Mouse (Mus musculus) hindbrain, embryonic 12.5 days (tissue): ENCODE measurements around the gene Rnf126. TPM values are rescaled to one million over a fixed set of nuclear protein-coding genes. Genes with fewer than 3 reads are reported as not detected.

Source experiments
- ATAC-seq: fragments of 200-750 bp; cut with Nextera tagmentation; 2 replicates; pipeline ENCODE4 v1.8.0; 2017; ENCODE audit warnings: moderate TSS enrichment; ENCODE audit not compliant: low FRiP score
- H3K27ac ChIP-seq: fragments of 300-500 bp; sonication (generic); 2 replicates; pipeline ENCODE4 v1.5.1; 2016; ENCODE audit warnings: mild to moderate bottlenecking
- H3K27me3 ChIP-seq: fragments of 300-500 bp; sonication (generic); 2 replicates; pipeline ENCODE4 v1.6.1; 2016; ENCODE audit warnings: mild to moderate bottlenecking
- H3K36me3 ChIP-seq: fragments of 300-500 bp; sonication (generic); 2 replicates; pipeline ENCODE4 v1.6.1; 2016; ENCODE audit warnings: mild to moderate bottlenecking
- H3K4me1 ChIP-seq: fragments of 300-500 bp; sonication (generic); 2 replicates; pipeline ENCODE4 v1.6.1; 2016
- H3K4me2 ChIP-seq: fragments of 300-500 bp; sonication (generic); replicated peaks from 2 replicates; pipeline ENCODE4 v1.6.1; 2016; ENCODE audit warnings: mild to moderate bottlenecking
- H3K4me3 ChIP-seq: fragments of 300-500 bp; sonication (generic); 2 replicates; pipeline ENCODE4 v1.5.1; 2016; ENCODE audit warnings: mild to moderate bottlenecking
- H3K9ac ChIP-seq: fragments of 300-500 bp; sonication (generic); 2 replicates; pipeline ENCODE4 v1.6.1; 2016; ENCODE audit warnings: mild to moderate bottlenecking, moderate library complexity
- H3K9me3 ChIP-seq: fragments of 300-500 bp; sonication (generic); replicated peaks from 2 replicates; pipeline ENCODE4 v1.6.1; 2016; ENCODE audit warnings: mild to moderate bottlenecking
- WGBS: fragments of 180-500 bp; shearing (Covaris S2); methylation state at CpG from one replicate; pipeline ENCODE4 v1.1.7; 2016; 5-methylcytosine and 5-hydroxymethylcytosine counted together
- polyA plus RNA-seq: library from polyadenylated mRNA; unstranded; fragments of >200 nt; fragmentation: Nextera tagmentation; extraction: Ambion mirVana; gene quantifications from 2 replicates; pipeline ENCODE4 v1.2.1, GENCODE M21; 2016

Gene Rnf126
- polyA plus RNA-seq: 103 and 108 TPM in 2 replicates

GRCm38 (mm10) chr10:79766508-79767325, at the start of gene Rnf126:
Rnf126 (minus strand) TSS chr10:79766952.
- peak; percentile 92 for ATAC-seq
- Histone ChIP-seq H3K27me3 (0 out of 2 replicates have a peak, but pooled peaks cover 5% of the 10 kb centered on the region), H3K4me1 (peaks cover 31% of the 10 kb centered on the region), H3K4me3 (peak within 1 kb of the TSS; percentile 93), H3K36me3 (peaks cover 11% of the 10 kb centered on the region), H3K4me2 (peak within 1 kb of the TSS; percentile 92), H3K9ac (peak within 1 kb of the TSS; percentile 95), H3K27ac (peak within 1 kb of the TSS; percentile 94), H3K9me3 (no peaks in the 10 kb centered on the region)
- WGBS: under 1% methylated on average over 98 of the region's 101 CpGs

GRCm38 (mm10) chr10:79815671-79816494, 49.1 kb upstream of the Rnf126 start:
- peaks cover 15% of the 10 kb centered on the region for H3K4me1 ChIP-seq
- WGBS: 83% methylated on average over 12 of the region's 12 CpGs
- ATAC-seq: no peak
- peaks cover 68% of the 10 kb centered on the region for H3K36me3 ChIP-seq
- H3K27me3 ChIP-seq: no peaks in the 10 kb centered on the region
- no peak overlapping the region for H3K4me2 ChIP-seq
- no peaks in the 10 kb centered on the region for H3K9me3 ChIP-seq
- no peak overlapping the region for H3K9ac ChIP-seq
- no peak overlapping the region for H3K27ac ChIP-seq
- H3K4me3 ChIP-seq: no peak overlapping the region

- no peak for ATAC-seq
- Histone ChIP-seq H3K4me3 (no peak overlapping the region), H3K36me3 (peaks cover 70% of the 10 kb centered on the region), H3K27me3 (no peaks in the 10 kb centered on the region), H3K9ac (no peak overlapping the region), H3K4me2 (no peak overlapping the region), H3K4me1 (peaks cover 15% of the 10 kb centered on the region), H3K27ac (no peak overlapping the region), H3K9me3 (no peaks in the 10 kb centered on the region)
- 82% methylated on average over 5 of the region's 5 CpGs for WGBS
These were observed 47.6 kb upstream of the Rnf126 start for GRCm38 (mm10) chr10:79814271-79814842.

DNA sequence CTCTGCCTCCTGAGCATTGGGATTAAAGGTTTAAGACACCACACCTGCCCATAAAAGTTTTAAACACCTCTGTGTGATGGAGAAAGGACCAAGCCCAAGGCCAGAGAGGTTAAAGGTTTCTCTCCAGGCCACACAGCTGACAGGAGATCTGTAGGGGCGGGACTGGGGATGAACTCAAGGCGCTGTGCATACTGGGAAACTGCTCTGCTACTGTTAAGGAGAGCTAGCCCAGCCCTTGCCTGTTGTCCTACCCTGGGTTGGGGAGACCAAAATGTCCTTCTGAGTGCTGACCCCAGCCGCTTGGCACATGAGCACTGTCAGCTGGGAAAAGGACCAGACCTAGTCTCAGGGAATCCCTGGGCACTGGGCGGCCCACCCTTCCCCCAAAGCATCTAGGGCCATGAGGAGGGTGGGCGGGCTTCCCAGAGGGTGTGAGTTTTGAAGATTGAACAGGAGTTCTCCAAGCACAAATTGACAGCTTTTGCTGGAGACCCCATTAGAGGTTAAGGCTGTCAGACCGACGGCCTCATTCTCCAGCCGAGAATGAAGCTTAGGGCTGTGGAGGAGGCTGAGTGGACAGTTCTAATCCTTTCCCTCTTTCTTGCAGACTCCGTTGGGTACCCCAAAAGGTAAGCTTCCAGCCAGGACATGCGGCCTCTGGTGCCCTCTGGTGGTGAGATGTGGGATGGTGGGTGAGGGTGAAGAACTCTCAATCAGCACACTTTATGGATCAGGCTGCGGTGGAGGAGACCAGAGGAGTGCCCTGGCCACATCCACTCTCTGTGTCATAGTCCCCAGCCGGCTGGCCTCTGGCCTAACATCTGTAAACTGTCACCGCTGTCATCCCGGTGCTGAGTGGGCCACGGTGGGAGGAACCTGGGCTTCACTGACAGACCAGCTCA, 45.2 kb upstream of the Rnf126 start:
- H3K9ac ChIP-seq: no peak overlapping the region
- H3K4me1 ChIP-seq: peaks cover 15% of the 10 kb centered on the region
- no peaks in the 10 kb centered on the region for H3K9me3 ChIP-seq
- 0 out of 2 replicates have a peak, but pooled peaks have one; percentile 41 for ATAC-seq
- WGBS: 30% methylated on average over 15 of the region's 15 CpGs
- H3K27ac ChIP-seq: peak overlapping the region; percentile 40; the same call in 1 of the 2 replicates
- no peaks in the 10 kb centered on the region for H3K27me3 ChIP-seq
- H3K4me2 ChIP-seq: no peak overlapping the region
- H3K36me3 ChIP-seq: peaks cover 72% of the 10 kb centered on the region
- no peak overlapping the region for H3K4me3 ChIP-seq

DNA sequence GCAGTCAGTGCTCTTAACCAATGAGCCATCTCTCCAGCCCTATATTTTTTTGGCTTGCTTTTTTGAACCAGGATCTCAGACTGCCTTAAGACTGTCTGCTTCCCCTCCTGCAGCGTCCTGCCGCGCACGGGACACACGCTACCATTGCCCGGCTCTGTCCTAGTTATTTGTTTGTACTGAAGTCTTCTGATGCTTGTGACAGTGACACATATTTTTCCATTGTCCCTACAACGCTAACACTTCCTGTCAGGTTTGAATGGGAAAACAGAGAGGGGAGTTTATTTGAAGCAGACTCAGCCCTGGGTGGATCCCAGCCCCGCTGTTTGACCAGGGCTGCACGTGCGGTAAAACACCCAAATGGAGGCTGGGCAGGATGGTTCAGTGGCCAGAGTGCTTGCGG, 42.0 kb upstream of the Rnf126 start:
- ATAC-seq: no peak
- WGBS: 88% methylated on average over 11 of the region's 11 CpGs
- Histone ChIP-seq H3K27ac (peak overlapping the region; percentile 81; the same call in 1 of the 2 replicates), H3K4me3 (no peak overlapping the region), H3K4me2 (no peak overlapping the region), H3K4me1 (peaks cover 46% of the 10 kb centered on the region), H3K9me3 (no peaks in the 10 kb centered on the region), H3K9ac (no peak overlapping the region), H3K27me3 (no peaks in the 10 kb centered on the region), H3K36me3 (peaks cover 53% of the 10 kb centered on the region)

GRCm38 (mm10) chr10:79807826-79808225, 41.1 kb upstream of the Rnf126 start:
- H3K4me2 ChIP-seq: no peak overlapping the region
- no peaks in the 10 kb centered on the region for H3K9me3 ChIP-seq
- no peaks in the 10 kb centered on the region for H3K27me3 ChIP-seq
- peak overlapping the region; percentile 81 for H3K27ac ChIP-seq
- no peak for ATAC-seq
- H3K9ac ChIP-seq: no peak overlapping the region
- peaks cover 51% of the 10 kb centered on the region for H3K36me3 ChIP-seq
- H3K4me3 ChIP-seq: no peak overlapping the region
- peaks cover 55% of the 10 kb centered on the region for H3K4me1 ChIP-seq
- WGBS: 48% methylated on average over 11 of the region's 11 CpGs

DNA sequence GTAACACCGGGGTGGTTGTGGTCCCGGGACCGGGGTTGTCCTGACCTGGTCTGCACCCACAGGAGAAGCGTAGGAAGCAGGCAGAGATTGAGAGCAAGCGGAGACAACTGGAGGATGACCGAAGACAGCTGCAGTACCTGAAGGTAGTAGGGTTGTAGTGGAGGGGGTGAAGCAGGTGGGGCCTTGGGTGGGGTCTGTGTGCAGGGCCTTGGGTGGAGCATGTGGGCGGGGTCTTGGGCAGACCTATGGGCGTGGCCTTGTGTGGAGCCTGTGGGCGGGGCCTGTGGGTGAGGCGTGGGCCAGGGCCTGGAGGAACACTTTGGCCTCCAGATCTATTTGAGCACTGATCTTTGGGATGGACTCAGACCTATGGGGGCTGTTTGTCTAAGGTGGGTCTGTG, 40.2 kb upstream of the Rnf126 start:
- Histone ChIP-seq H3K4me2 (no peak overlapping the region), H3K9me3 (no peaks in the 10 kb centered on the region), H3K4me3 (no peak overlapping the region), H3K4me1 (peaks cover 63% of the 10 kb centered on the region), H3K27me3 (no peaks in the 10 kb centered on the region), H3K36me3 (peaks cover 45% of the 10 kb centered on the region), H3K27ac (peak overlapping the region; percentile 81; the same call in 1 of the 2 replicates), H3K9ac (no peak overlapping the region)
- WGBS: 80% methylated on average over 10 of the region's 10 CpGs
- ATAC-seq: no peak

GRCm38 (mm10) chr10:79806331-79806730, 39.6 kb upstream of the Rnf126 start:
- WGBS: 88% methylated on average over 9 of the region's 9 CpGs
- Histone ChIP-seq H3K27me3 (no peaks in the 10 kb centered on the region), H3K4me1 (peaks cover 66% of the 10 kb centered on the region), H3K9me3 (no peaks in the 10 kb centered on the region), H3K9ac (no peak overlapping the region; the same call in 1 of the 2 replicates), H3K27ac (peak overlapping the region; percentile 68), H3K36me3 (peaks cover 44% of the 10 kb centered on the region), H3K4me3 (no peak overlapping the region), H3K4me2 (no peak overlapping the region)
- no peak for ATAC-seq

- WGBS: 73% methylated on average over 11 of the region's 11 CpGs
- ATAC-seq: no peak
- Histone ChIP-seq H3K27me3 (no peaks in the 10 kb centered on the region), H3K4me3 (no peak overlapping the region), H3K27ac (peak overlapping the region; percentile 68), H3K9ac (no peak overlapping the region), H3K36me3 (peaks cover 37% of the 10 kb centered on the region), H3K9me3 (no peaks in the 10 kb centered on the region), H3K4me1 (peaks cover 71% of the 10 kb centered on the region), H3K4me2 (no peak overlapping the region)
These were observed 38.9 kb upstream of the Rnf126 start for GRCm38 (mm10) chr10:79805636-79806035.

DNA sequence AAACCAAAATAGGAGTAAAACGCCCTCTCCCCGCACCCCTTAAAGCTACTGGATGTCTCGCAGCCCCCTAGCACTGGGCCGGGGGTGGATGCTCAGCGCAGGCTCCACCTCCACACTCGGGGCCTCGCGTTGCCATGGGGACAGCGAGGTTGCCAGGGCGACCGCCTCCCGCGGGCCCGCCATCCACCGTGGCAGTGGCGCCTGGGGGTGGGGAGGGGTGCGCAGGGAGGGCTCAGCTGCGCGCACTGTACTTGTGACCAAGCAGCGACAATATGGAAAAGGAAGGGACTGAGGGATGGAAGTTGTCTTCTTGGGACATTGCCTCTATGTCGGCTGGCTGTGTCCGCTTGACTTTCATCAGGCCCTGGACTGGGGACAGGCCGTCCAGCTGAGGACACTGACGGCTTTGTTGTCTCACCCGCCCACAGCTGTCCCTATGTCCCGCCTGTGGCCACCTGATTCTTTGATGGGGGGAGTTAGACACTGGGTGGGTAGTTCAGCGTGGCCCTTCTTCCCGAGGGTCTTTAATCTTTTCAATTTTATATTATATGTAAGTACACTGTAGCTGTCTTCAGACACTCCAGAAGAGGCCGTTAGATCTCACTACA, 37.1 kb upstream of the Rnf126 start:
- H3K4me1 ChIP-seq: peaks cover 79% of the 10 kb centered on the region
- H3K4me2 ChIP-seq: peak overlapping the region; percentile 54
- H3K27ac ChIP-seq: peak overlapping the region; percentile 98
- H3K36me3 ChIP-seq: peaks cover 24% of the 10 kb centered on the region
- H3K9ac ChIP-seq: 0 out of 2 replicates have a peak overlapping the region, but pooled peaks have one; percentile 25
- WGBS: 3% methylated on average over 29 of the region's 29 CpGs
- peak overlapping the region; percentile 18 for H3K4me3 ChIP-seq
- H3K27me3 ChIP-seq: no peaks in the 10 kb centered on the region
- peak; percentile 96 for ATAC-seq
- no peaks in the 10 kb centered on the region for H3K9me3 ChIP-seq
